Mouse (Mus musculus): ENCODE results near the gene Selenon.
A peak's percentile ranks its signal among the peaks of the same experiment; 100 is the strongest.

Gene Selenon

GRCm38 (mm10) chr4:134546814-134547705 is 4.9 kb downstream of the Selenon start:
- no peak for DNase-seq (ENCODE audit: low read depth, low spot score)

GRCm38 (mm10) chr4:134543261-134543660 is 8.7 kb downstream of the Selenon start:
- peak; percentile 62 for DNase-seq (ENCODE audit: low read depth, low spot score)

GRCm38 (mm10) chr4:134542726-134543125 is 9.2 kb downstream of the Selenon start:
- no peak for DNase-seq (ENCODE audit: low read depth, low spot score)

- DNase-seq (ENCODE audit: low read depth, low spot score): no peak
Observed at GRCm38 (mm10) chr4:134538997-134539580, 12.9 kb downstream of the Selenon start.

- DNase-seq (ENCODE audit: low read depth, low spot score): no peak
Observed at GRCm38 (mm10) chr4:134535787-134536151, 16.2 kb downstream of the Selenon start.

GRCm38 (mm10) chr4:134534932-134535786 is 16.8 kb downstream of the Selenon start, which contains the start of gene Mtfr1l:
Mtfr1l (minus strand) TSS chr4:134535387.
- peak; percentile 90 for DNase-seq (ENCODE audit: low read depth, low spot score)

GRCm38 (mm10) chr4:134534124-134534886 is 17.7 kb downstream of the Selenon start:
- peak; percentile 58 for DNase-seq (ENCODE audit: low read depth, low spot score)

- no peak for DNase-seq (ENCODE audit: low read depth, low spot score)
Observed at GRCm38 (mm10) chr4:134533421-134533820, 18.5 kb downstream of the Selenon start.

- DNase-seq (ENCODE audit: low read depth, low spot score): no peak
Observed at GRCm38 (mm10) chr4:134532928-134533327, 19.0 kb downstream of the Selenon start.

GRCm38 (mm10) chr4:134526220-134526619 is 25.7 kb downstream of the Selenon start:
- no peak for DNase-seq (ENCODE audit: low read depth, low spot score)

GRCm38 (mm10) chr4:134525806-134526205 is 26.2 kb downstream of the Selenon start:
- no peak for DNase-seq (ENCODE audit: low read depth, low spot score)

- no peak for DNase-seq (ENCODE audit: low read depth, low spot score)
Observed at GRCm38 (mm10) chr4:134523447-134523846, 28.5 kb downstream of the Selenon start.

- no peak for DNase-seq (ENCODE audit: low read depth, low spot score)
Observed at GRCm38 (mm10) chr4:134519281-134519680, 32.7 kb downstream of the Selenon start.

- no peak for DNase-seq (ENCODE audit: low read depth, low spot score)
Observed at GRCm38 (mm10) chr4:134518541-134518940, 33.4 kb downstream of the Selenon start.

- no peak for DNase-seq (ENCODE audit: low read depth, low spot score)
Observed at GRCm38 (mm10) chr4:134517719-134518118, 34.2 kb downstream of the Selenon start.

GRCm38 (mm10) chr4:134516981-134517380 is 35.0 kb downstream of the Selenon start:
- no peak for DNase-seq (ENCODE audit: low read depth, low spot score)

- DNase-seq (ENCODE audit: low read depth, low spot score): no peak
Observed at GRCm38 (mm10) chr4:134515614-134516013, 36.4 kb downstream of the Selenon start.

GRCm38 (mm10) chr4:134514309-134514930 is 37.5 kb downstream of the Selenon start:
- no peak for DNase-seq (ENCODE audit: low read depth, low spot score)

- no peak for DNase-seq (ENCODE audit: low read depth, low spot score)
Observed at GRCm38 (mm10) chr4:134512798-134513197, 39.2 kb downstream of the Selenon start.

GRCm38 (mm10) chr4:134511730-134512129 is 40.2 kb downstream of the Selenon start:
- DNase-seq (ENCODE audit: low read depth, low spot score): no peak
